Mouse (Mus musculus) monocyte, adult 2 months (primary cell): Measurements from ENCODE around the gene Nfia.

Source experiments
- DNase-seq, 2 experiments: peaks; one replicate each; pipeline ENCODE4 v3.0.0; 2022; ENCODE audit warnings: low spot score in 2 of 2, low read depth in 1 of 2

The Nfia gene

GRCm38 (mm10) chr4:97860791-97861344 lies 88.3 kb downstream of the Nfia start:
- DNase-seq = no peak

GRCm38 (mm10) chr4:97862379-97862778 lies 89.8 kb downstream of the Nfia start:
- DNase-seq = no peak

GRCm38 (mm10) chr4:97864276-97864675 lies 91.7 kb downstream of the Nfia start:
- no peak for DNase-seq

- no peak for DNase-seq
Observed at GRCm38 (mm10) chr4:97865410-97865953, 92.9 kb downstream of the Nfia start.

GRCm38 (mm10) chr4:97866463-97866862 lies 93.9 kb downstream of the Nfia start:
- no peak for DNase-seq

GRCm38 (mm10) chr4:97868307-97868937 lies 95.9 kb downstream of the Nfia start:
- DNase-seq = no peak

- no peak for DNase-seq
Observed at GRCm38 (mm10) chr4:97868938-97869440, 96.5 kb downstream of the Nfia start.

GRCm38 (mm10) chr4:97869451-97869850 lies 96.9 kb downstream of the Nfia start:
- DNase-seq = no peak

- no peak for DNase-seq
Observed at GRCm38 (mm10) chr4:97871770-97872439, 99.4 kb downstream of the Nfia start.

- no peak for DNase-seq
Observed at GRCm38 (mm10) chr4:97874916-97875315, 102.4 kb downstream of the Nfia start.

- DNase-seq = no peak
Observed at GRCm38 (mm10) chr4:97875901-97876300, 103.4 kb downstream of the Nfia start.

- no peak for DNase-seq
Observed at GRCm38 (mm10) chr4:97879696-97880095, 107.2 kb downstream of the Nfia start.

- DNase-seq = no peak
Observed at GRCm38 (mm10) chr4:97880120-97881055, 107.9 kb downstream of the Nfia start.

- DNase-seq = no peak
Observed at GRCm38 (mm10) chr4:97885574-97885973, 113.0 kb downstream of the Nfia start.

- DNase-seq = no peak
Observed at GRCm38 (mm10) chr4:97886220-97886619, 113.7 kb downstream of the Nfia start.

GRCm38 (mm10) chr4:97887228-97887627 lies 114.7 kb downstream of the Nfia start:
- DNase-seq = no peak

GRCm38 (mm10) chr4:97891063-97891462 lies 118.5 kb downstream of the Nfia start:
- no peak for DNase-seq

GRCm38 (mm10) chr4:97891611-97892010 lies 119.1 kb downstream of the Nfia start:
- no peak for DNase-seq

GRCm38 (mm10) chr4:97893915-97894884 lies 121.7 kb downstream of the Nfia start:
- no peak for DNase-seq

GRCm38 (mm10) chr4:97895940-97896339 lies 123.4 kb downstream of the Nfia start:
- no peak for DNase-seq
